Mouse (Mus musculus): ENCODE measurements around the gene Psmd4.

GRCm38 (mm10) chr3:95013699-95014427 is 28.6 kb downstream of the Psmd4 start:
- TF ChIP-seq CTCF (IDR thresholded peaks at IDR 0.05; ENCODE audit: extremely low read depth, insufficient read length, insufficient replicate concordance, low read depth, low read length) (0 out of 2 replicates have a peak, but pooled peaks have one; percentile 4), POLR2A (IDR thresholded peaks at IDR 0.05; ENCODE audit: low read depth, low read length) (no peak)

Measured in small intestine, adult 2 months (tissue).